Mouse (Mus musculus) heart, postnatal 36 days (tissue): ENCODE measurements around the gene Inpp5a. TPM values are rescaled to one million over a fixed set of nuclear protein-coding genes. Genes with fewer than 3 reads are reported as not detected.

Source experiments
- DNase-seq, 2 experiments: peaks; one replicate each; pipeline ENCODE4 v3.0.0; 2021 to 2022
- intact Hi-C: fragments of 180-260 bp; cut with DNase I; formaldehyde crosslinking; loops from one replicate; pipeline ENCODE4 v1.15.1; 2025
- total RNA-seq, 2 experiments: library from RNA; stranded (reverse); gene quantifications; 2 replicates each; pipeline ENCODE4 v1.2.3; 2021

Inpp5a gene
- total RNA-seq, 2 experiments from 2014 or later: 273 to 286 TPM

DNA sequence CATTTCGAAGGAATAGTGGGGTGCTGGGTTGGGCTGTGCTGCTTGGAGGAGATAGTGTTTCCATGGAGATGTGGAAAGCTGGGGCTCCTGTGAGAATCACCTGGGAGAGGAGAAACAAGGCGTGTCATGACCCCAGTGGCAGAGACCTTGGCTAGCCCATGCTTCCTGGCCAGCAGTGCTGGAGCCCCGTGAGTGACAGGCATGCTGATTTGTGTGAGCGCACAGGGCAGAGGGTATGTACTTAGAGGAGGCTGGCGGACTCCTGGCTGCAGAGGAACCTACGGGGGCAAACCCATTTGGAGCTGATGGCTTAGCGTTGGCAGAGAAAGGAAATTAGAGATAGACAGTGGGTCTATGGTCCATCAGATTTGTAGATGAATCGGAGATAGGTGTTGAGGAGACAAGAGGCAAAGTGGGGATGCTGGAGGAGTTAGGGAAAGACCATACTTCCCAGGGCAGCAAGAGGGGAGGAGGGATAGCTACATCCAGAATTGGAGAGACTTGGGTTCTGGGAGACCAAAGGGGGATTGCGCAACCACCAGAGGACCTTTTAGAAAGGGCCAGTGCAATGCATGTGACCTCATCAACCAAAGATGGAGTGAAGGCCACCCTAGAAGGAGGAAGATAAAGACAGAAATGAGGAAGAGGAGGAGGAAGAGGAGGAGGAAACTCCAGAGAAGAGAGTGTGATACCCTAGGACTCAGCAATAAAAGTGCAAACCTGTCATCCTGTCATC is 117.9 kb downstream of the Inpp5a start:
- DNase-seq: no peak
- intact Hi-C loops: no loop called here

GRCm38 (mm10) chr7:139508938-139509337 is 120.0 kb downstream of the Inpp5a start:
- intact Hi-C loops: no loop called here
- no peak for DNase-seq

DNA sequence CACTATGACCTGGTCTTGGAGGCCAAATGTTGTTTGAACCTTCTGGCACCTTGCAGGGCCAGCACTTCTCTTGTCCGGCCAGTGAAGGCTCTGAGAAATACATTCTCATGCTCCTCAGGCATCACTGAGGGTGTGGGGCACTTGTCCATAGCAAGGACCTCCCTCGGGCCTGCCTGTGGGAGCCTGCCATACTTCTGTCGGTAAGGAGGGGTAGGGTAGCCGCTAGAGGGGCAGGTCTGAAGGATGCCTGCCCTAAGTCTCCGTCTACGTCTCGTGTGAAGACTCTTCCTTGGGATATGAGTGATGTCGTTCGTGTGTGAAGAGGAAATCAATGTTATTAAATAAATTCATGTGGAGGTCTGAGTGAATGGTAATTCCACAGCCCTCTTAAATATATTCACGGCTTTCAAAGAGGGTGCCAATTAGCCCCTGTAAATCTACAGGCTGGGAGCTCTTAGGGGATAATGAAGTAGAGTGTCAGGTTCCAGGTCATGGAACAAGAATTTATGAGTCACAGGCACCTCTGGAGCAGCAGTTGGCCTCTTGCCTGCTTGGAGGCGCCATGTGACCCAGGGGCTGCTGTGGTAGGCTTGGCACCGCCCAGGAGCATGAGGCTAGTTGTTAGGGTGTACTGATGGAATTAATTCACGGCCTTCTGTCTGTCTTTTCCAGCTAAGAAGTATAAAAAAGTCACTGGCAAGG is 127.2 kb downstream of the Inpp5a start:
- intact Hi-C loops: no loop called here
- peak; percentile 44 to 54 for DNase-seq

DNA sequence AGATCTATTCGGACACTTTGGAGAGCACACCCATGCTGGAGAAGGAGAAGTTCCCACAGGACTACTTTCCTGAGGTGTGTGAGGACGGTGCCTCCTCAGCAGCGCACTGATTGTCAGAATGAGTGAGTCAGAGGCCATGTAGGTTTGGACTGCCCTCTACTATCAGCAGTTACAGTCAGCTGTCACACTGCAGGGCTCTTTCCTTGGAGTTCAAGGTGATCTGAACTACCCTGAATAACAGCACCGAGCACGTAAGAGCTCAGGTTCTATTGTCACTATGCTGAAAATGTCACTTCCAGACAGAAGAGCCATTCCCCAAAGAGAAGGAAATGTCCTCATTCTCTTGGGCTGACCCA is 127.7 kb downstream of the Inpp5a start:
- intact Hi-C loops: no loop called here
- no peak for DNase-seq

- no peak for DNase-seq
- intact Hi-C loops: no loop called here
Measured at GRCm38 (mm10) chr7:139518352-139518751, 129.4 kb downstream of the Inpp5a start.

DNA sequence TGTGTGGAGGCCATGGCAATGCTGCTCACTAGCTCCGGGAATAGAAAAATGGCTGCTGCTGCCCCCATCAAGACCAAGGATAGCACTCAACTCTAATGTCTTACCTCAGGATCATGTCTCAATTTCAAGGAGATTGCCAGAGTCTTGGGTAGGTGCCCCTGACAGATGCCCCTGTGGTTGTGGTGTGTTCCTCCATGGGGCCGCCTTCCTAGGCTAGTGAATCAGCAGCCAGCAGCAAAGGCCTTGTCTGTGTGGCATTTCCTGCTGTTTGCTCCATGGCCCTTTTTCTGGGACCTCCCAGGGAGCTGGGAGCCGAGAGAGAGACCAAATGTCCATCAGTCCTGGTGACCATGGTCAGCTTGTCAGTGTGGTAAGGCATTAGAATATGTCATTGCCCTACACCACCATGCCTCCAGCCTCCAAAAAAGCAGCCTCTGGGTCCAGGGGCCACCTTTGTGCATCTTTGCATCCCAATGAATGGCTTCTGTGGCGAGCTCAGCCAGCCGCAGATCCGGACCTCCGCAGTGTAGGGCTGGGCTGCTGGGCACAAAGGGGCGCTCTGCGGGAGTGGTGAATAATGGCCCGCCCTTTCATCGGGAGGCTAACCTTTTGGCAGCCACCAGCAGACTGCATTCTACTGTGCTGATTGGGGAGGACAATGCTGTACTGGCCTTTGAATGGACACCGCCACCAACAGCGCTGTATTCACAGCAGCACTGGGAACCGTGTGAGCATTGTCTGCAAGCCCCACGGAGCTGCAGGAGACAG is 139.6 kb downstream of the Inpp5a start:
- intact Hi-C loops: no loop called here
- DNase-seq: no peak

- no peak for DNase-seq
- intact Hi-C loops: no loop called here
Measured at GRCm38 (mm10) chr7:139529208-139529607, 140.3 kb downstream of the Inpp5a start.

- no peak for DNase-seq
- intact Hi-C loops: no loop called here
Measured at GRCm38 (mm10) chr7:139530591-139531427, 141.9 kb downstream of the Inpp5a start.

GRCm38 (mm10) chr7:139531428-139531801 is 142.5 kb downstream of the Inpp5a start:
- intact Hi-C loops: no loop called here
- DNase-seq: no peak

DNA sequence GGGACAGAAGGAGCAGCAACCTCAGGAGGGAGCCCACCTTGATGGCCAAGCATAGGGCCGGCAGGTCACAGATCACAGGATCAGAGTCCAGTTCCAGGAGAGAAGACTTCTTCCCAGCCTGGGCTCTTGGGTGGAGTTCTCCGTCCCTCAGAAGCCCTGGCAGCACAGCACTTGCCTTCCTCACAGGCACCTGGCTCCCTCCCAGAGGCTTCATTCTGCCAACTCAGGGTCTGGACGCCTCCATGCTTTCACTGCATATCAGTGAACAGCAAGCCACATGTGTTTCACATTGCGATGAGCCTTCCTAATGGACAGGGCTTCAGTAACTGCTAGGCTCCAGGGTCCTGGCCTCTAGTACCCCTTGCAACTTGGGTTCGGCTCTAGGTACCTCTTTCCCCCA is 147.4 kb downstream of the Inpp5a start:
- DNase-seq: peak; percentile 45 to 58
- intact Hi-C loops: no loop called here

DNA sequence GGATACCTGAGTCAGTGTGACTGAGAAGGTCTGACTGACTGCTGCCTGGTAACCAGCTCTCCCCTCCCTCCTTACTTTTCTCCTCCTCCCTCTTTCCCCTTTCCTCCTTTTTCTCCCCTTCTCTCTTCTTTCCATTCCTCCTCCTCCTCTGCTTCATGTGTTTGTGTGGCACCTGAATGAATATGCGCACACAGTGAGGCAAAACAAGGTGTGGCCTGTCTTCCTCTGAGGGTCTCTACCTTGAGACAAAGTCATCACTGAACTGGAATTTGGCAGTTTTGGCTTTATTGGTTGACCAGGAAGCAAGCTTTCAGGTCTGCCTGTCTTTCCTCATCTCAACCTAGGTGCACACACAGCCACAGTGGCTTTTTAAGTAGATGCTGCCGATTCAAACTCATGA is 147.9 kb downstream of the Inpp5a start:
- intact Hi-C loops: no loop called here
- DNase-seq: no peak

GRCm38 (mm10) chr7:139537831-139538230 is 148.9 kb downstream of the Inpp5a start:
- no peak for DNase-seq
- intact Hi-C loops: no loop called here

- peak; percentile 47 to 59 for DNase-seq
- intact Hi-C loops: no loop called here
Measured at GRCm38 (mm10) chr7:139538541-139538940, 149.6 kb downstream of the Inpp5a start.

DNA sequence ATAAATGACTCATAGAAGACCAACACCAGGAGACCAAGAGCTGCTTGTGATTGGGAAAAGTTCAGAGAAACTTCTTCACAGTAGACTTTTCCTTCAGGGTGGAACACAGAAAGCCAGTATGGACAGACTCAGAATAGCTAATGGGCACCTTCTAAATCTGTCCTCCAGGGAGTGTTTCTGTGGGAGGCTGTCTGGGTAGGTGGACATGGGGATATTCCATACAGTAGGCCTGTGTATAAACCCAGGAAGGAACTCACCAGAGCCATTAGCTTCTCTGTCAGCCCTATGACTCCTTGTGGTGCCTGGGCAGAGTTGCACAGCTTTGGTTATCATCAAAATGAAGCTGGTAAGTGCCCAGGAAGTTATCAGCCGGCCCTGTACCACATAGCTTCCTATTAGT is 151.7 kb downstream of the Inpp5a start:
- intact Hi-C loops: no loop called here
- no peak for DNase-seq

GRCm38 (mm10) chr7:139541422-139541821 is 152.5 kb downstream of the Inpp5a start:
- no peak for DNase-seq

GRCm38 (mm10) chr7:139544706-139545625 is 156.1 kb downstream of the Inpp5a start:
- no peak for DNase-seq
- intact Hi-C loops: no loop called here

More at GRCm38 (mm10) chr7:139541422-139541821, 152.5 kb downstream of the Inpp5a start:
- intact Hi-C loops: no loop called here

- intact Hi-C loops: no loop called here
- no peak for DNase-seq
Measured at GRCm38 (mm10) chr7:139547325-139547724, 158.4 kb downstream of the Inpp5a start.

- intact Hi-C loops: no loop called here
- no peak for DNase-seq
Measured at GRCm38 (mm10) chr7:139550086-139550783, 161.3 kb downstream of the Inpp5a start.

DNA sequence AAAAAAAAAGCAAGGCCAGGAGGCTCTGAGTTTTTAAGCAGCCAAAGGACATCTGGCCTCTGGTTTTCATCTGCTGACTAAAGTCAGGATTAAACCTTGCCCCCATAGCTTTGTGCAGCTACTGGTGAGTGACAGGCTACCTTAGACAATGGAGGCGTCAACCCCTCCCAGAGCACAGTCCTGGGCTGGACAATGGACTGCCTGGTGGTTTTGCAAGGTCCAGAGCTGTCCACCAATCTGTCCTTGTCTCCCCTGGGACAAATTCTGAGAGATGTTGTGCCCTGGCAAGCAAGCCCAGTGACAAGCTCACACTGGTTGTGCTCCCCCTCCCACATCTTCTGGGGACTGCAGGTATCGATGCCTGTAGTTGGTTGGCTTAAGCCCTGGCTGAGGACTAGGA is 162.6 kb downstream of the Inpp5a start:
- DNase-seq: no peak
- intact Hi-C loops: no loop called here
